Mouse (Mus musculus) left cerebral cortex, adult 8-10 months (tissue): ENCODE data around the gene Icam2. TPM values are rescaled to one million over a fixed set of nuclear protein-coding genes. Genes with fewer than 3 reads are reported as not detected.
"Not testable (repeated sequence)": the region's sequence is repeated elsewhere in the genome, so short reads cannot be mapped to it uniquely, and the experiment has no call there.

Source experiments
- DNase-seq, 2 experiments: peaks; one replicate each; pipeline ENCODE4 v3.0.0; 2022; ENCODE audit warnings: low spot score in 2 of 2
- total RNA-seq, 4 experiments: library from RNA; stranded (reverse); gene quantifications; 2 replicates each; pipeline ENCODE4 v1.2.4; 2022

The Icam2 gene
- total RNA-seq, 4 experiments from 2014 or later: 2.0 to 2.3 (median 2.2) TPM

- DNase-seq: no peak
These were observed 43.0 kb downstream of the Icam2 start for GRCm38 (mm10) chr11:106344910-106345309.

GRCm38 (mm10) chr11:106340990-106341520, 46.8 kb downstream of the Icam2 start:
- no peak for DNase-seq

GRCm38 (mm10) chr11:106339323-106339722, 48.6 kb downstream of the Icam2 start:
- DNase-seq: not testable (repeated sequence)

- DNase-seq: no peak
These were observed 49.0 kb downstream of the Icam2 start for GRCm38 (mm10) chr11:106338870-106339269.

GRCm38 (mm10) chr11:106338029-106338428, 49.8 kb downstream of the Icam2 start:
- no peak for DNase-seq

- DNase-seq: no peak
These were observed 53.8 kb downstream of the Icam2 start for GRCm38 (mm10) chr11:106334066-106334465.

GRCm38 (mm10) chr11:106332458-106332857, 55.4 kb downstream of the Icam2 start:
- no peak for DNase-seq

GRCm38 (mm10) chr11:106329682-106330081, 58.2 kb downstream of the Icam2 start:
- DNase-seq: no peak

- DNase-seq: no peak
These were observed 58.7 kb downstream of the Icam2 start for GRCm38 (mm10) chr11:106329128-106329527.

GRCm38 (mm10) chr11:106328521-106328920, 59.4 kb downstream of the Icam2 start:
- DNase-seq: no peak

Other genes starting within 250 kb of the Icam2 start
- gene Gm10840, start 227.2 kb downstream of the Icam2 start, total RNA-seq: 1 to 10 TPM in 1 of 4 experiments, not detected in 3; 1.7 TPM
- gene Limd2, start 227.2 kb downstream of the Icam2 start, total RNA-seq: 10 to 100 TPM; 79.3 to 90.2 (median 86.9) TPM
- 10 to 100 TPM; 29.0 to 34.0 (median 30.3) TPM for gene Strada, start 185.9 kb downstream of the Icam2 start, total RNA-seq
- 10 to 100 TPM; 83.3 to 93.9 (median 86.2) TPM for gene Ccdc47, start 171.7 kb downstream of the Icam2 start, total RNA-seq
- gene Ddx42, start 171.1 kb downstream of the Icam2 start, total RNA-seq: 10 to 100 TPM; 64.8 to 69.6 (median 68.7) TPM
- 10 to 100 TPM; 24.2 to 34.4 (median 29.6) TPM for gene Ftsj3, start 132.0 kb downstream of the Icam2 start, total RNA-seq
- 100 to 1,000 TPM; 185 to 217 (median 197) TPM for gene Psmc5, start 131.9 kb downstream of the Icam2 start, total RNA-seq
- gene Smarcd2, start 115.1 kb downstream of the Icam2 start, total RNA-seq: 10 to 100 TPM; 12.2 to 20.5 (median 19.4) TPM
- gene Tcam1, start 111.4 kb downstream of the Icam2 start, total RNA-seq: under 1 TPM in 3 of 4 experiments, not detected in 1; 0.14 to 0.17 (median 0.16) TPM
- 10 to 100 TPM in 1 of 4 experiments, 1 to 10 TPM in 1, not detected in 2; 1.1 to 16.8 TPM for gene Gh, start 86.2 kb downstream of the Icam2 start, total RNA-seq
- under 1 TPM in 2 of 4 experiments, not detected in 2; 0.26 to 0.93 TPM for gene Cd79b, start 73.3 kb downstream of the Icam2 start, total RNA-seq
- gene Scn4a, start 34.8 kb downstream of the Icam2 start, total RNA-seq: under 1 TPM in 3 of 4 experiments, not detected in 1; 0.04 to 0.43 (median 0.11) TPM
- not detected for gene Prr29, start 22.6 kb downstream of the Icam2 start, total RNA-seq
- gene Ern1, start 99.8 kb upstream of the Icam2 start, total RNA-seq: 10 to 100 TPM in 1 of 4 experiments, 1 to 10 TPM in 3; 8.2 to 10.5 (median 9.2) TPM
- gene Tex2, start 225.3 kb upstream of the Icam2 start, total RNA-seq: 100 to 1,000 TPM; 112 to 137 (median 119) TPM